Mouse (Mus musculus): ENCODE measurements at regions not wholly inside any gene's neighbourhood (a gene's known extent, or its start where the extent isn't known, plus 50 kb on each side); places are given as distances from the start of the nearest gene placed in this dataset.

GRCm38 (mm10) chr1:81618880-81619279 lies 542.1 kb downstream of the Nyap2 start:
- no peak for DNase-seq (ENCODE audit: extremely low read depth)
- TF ChIP-seq ZC3H11A (IDR thresholded peaks at IDR 0.05; ENCODE audit: low read depth, low read length), result no peak
- TF ChIP-seq MAFK (IDR thresholded peaks at IDR 0.05; ENCODE audit: insufficient replicate concordance, low read length), result no peak
- TF ChIP-seq E2F4 (IDR thresholded peaks at IDR 0.05; ENCODE audit: insufficient replicate concordance, low read depth, low read length), result no peak
- no peak for TF ChIP-seq PAX5 (IDR thresholded peaks at IDR 0.05; ENCODE audit: low read length)
- TF ChIP-seq USF1 (IDR thresholded peaks at IDR 0.05; ENCODE audit: low read depth, low read length), result no peak
- no peak for TF ChIP-seq HCFC1 (IDR thresholded peaks at IDR 0.05; ENCODE audit: low read depth, low read length)
- no peak for TF ChIP-seq JUND (conservative IDR thresholded peaks at IDR 0.05; ENCODE audit: low read depth, low read length)
- TF ChIP-seq MYC (IDR thresholded peaks at IDR 0.05; ENCODE audit: low read depth, low read length), result no peak
- no peak for TF ChIP-seq EP300 (IDR thresholded peaks at IDR 0.05; ENCODE audit: low read length)
- no peak for TF ChIP-seq CHD1 (IDR thresholded peaks at IDR 0.05; ENCODE audit: low read depth, low read length)
- no peak for TF ChIP-seq CTCF (conservative IDR thresholded peaks at IDR 0.05 in 1 of 2, IDR thresholded peaks at IDR 0.05 in 1 of 2; ENCODE audit: low read depth in 2 of 2, low read length in 2 of 2)
- no peak for TF ChIP-seq JUN (IDR thresholded peaks at IDR 0.05; ENCODE audit: insufficient read depth, low read depth, low read length)
- no peak for TF ChIP-seq UBTF (IDR thresholded peaks at IDR 0.05; ENCODE audit: low read depth, low read length)
- no peak for TF ChIP-seq MEF2A (IDR thresholded peaks at IDR 0.05; ENCODE audit: borderline replicate concordance, low read depth, low read length)
- TF ChIP-seq NELFE (IDR thresholded peaks at IDR 0.05; ENCODE audit: low read depth, low read length), result no peak
- TF ChIP-seq NRF1 (IDR thresholded peaks at IDR 0.05; ENCODE audit: low read depth, low read length), result no peak
- no peak for TF ChIP-seq ZNF384 (IDR thresholded peaks at IDR 0.05; ENCODE audit: low read depth, low read length)
- TF ChIP-seq IRF4 (IDR thresholded peaks at IDR 0.05; ENCODE audit: low read depth, low read length), result no peak
- H3K27me3 ChIP-seq (replicated peaks), result no peaks in the 10 kb centered on the region
- H3K36me3 ChIP-seq (replicated peaks in 1 of 2; ENCODE audit: control insufficient read depth in 1 of 2, insufficient read depth in 1 of 2, low read length in 1 of 2), result no peaks in the 10 kb centered on the region
- H3K27ac ChIP-seq (ENCODE audit: insufficient read depth, low read depth), result no peak overlapping the region
- H3K4me1 ChIP-seq (ENCODE audit: control insufficient read depth in 1 of 2, insufficient read depth in 2 of 2), result no peaks in the 10 kb centered on the region
- no peak overlapping the region for H3K9ac ChIP-seq (ENCODE audit: insufficient read depth, low read depth)
- no peak overlapping the region for H3K4me2 ChIP-seq (ENCODE audit: insufficient read depth, low read depth, poor library complexity, severe bottlenecking)
- no peaks in the 10 kb centered on the region for H3K9me3 ChIP-seq (replicated peaks; ENCODE audit: low read length)
- no peak overlapping the region for H3K4me3 ChIP-seq (replicated peaks in 1 of 3; ENCODE audit: low read depth in 2 of 3, low read length in 2 of 3, poor library complexity in 1 of 3)
- dilution Hi-C loops (cut with MboI; ENCODE audit: extremely low pct_ligation_motif_present, extremely low pct_unique_long_range_greater_than_20kb, low sequenced_read_pairs), result no loop called here
- no peaks in the 10 kb centered on the region for H3K79me2 ChIP-seq (replicated peaks; ENCODE audit: control insufficient read depth, extremely low read depth, insufficient read depth, poor library complexity, severe bottlenecking)
- in situ Hi-C loops (cut with MboI; ENCODE audit: low pct_ligation_motif_present, low pct_unique_long_range_greater_than_20kb, low sequenced_read_pairs), result no loop called here

DNA sequence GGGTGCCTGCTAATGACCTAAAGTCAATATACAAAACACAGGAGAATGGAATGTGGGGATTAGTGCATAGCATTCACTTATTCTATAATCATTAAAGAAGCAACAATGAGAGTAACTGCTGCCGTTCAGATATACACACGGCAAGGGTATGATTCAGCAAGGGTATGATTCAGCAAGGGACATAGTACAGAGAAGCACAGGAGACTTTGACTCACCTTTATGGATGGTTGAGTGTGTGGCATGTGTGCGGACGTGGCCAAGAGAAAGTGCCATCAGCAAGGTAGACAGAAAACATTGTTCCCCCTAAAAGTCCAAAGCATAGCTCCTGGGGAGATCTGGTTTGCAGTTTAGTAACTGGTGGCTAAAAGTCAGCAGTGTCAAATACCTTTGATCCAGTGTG lies 547.4 kb downstream of the Nyap2 start:
- Histone ChIP-seq H3K27me3 (replicated peaks) (no peaks in the 10 kb centered on the region), H3K79me2 (replicated peaks; ENCODE audit: control insufficient read depth, extremely low read depth, insufficient read depth, poor library complexity, severe bottlenecking) (no peaks in the 10 kb centered on the region), H3K9me3 (replicated peaks; ENCODE audit: low read length) (no peaks in the 10 kb centered on the region), H3K4me3 (replicated peaks in 1 of 3; ENCODE audit: low read depth in 2 of 3, low read length in 2 of 3, poor library complexity in 1 of 3) (no peak overlapping the region), H3K27ac (ENCODE audit: insufficient read depth, low read depth) (no peak overlapping the region), H3K4me2 (ENCODE audit: insufficient read depth, low read depth, poor library complexity, severe bottlenecking) (no peak overlapping the region), H3K4me1 (ENCODE audit: control insufficient read depth in 1 of 2, insufficient read depth in 2 of 2) (no peaks in the 10 kb centered on the region), H3K36me3 (replicated peaks in 1 of 2; ENCODE audit: control insufficient read depth in 1 of 2, insufficient read depth in 1 of 2, low read length in 1 of 2) (no peaks in the 10 kb centered on the region), H3K9ac (ENCODE audit: insufficient read depth, low read depth) (no peak overlapping the region)
- no peak for DNase-seq (ENCODE audit: extremely low read depth)
- TF ChIP-seq RCOR1 (conservative IDR thresholded peaks at IDR 0.05; ENCODE audit: low read depth, low read length), result no peak
- TF ChIP-seq JUND (conservative IDR thresholded peaks at IDR 0.05; ENCODE audit: low read depth, low read length), result no peak
- no peak for TF ChIP-seq POLR2AphosphoS2 (IDR thresholded peaks at IDR 0.05; ENCODE audit: low read depth, low read length)
- no peak for TF ChIP-seq CHD2 (IDR thresholded peaks at IDR 0.05; ENCODE audit: low read length)
- no peak for TF ChIP-seq ELF1 (IDR thresholded peaks at IDR 0.05; ENCODE audit: low read depth, low read length)
- TF ChIP-seq TCF12 (IDR thresholded peaks at IDR 0.05; ENCODE audit: low read depth, low read length), result no peak
- TF ChIP-seq IRF4 (IDR thresholded peaks at IDR 0.05; ENCODE audit: low read depth, low read length), result no peak
- TF ChIP-seq ZC3H11A (IDR thresholded peaks at IDR 0.05; ENCODE audit: low read depth, low read length), result no peak
- no peak for TF ChIP-seq NELFE (IDR thresholded peaks at IDR 0.05; ENCODE audit: low read depth, low read length)
- dilution Hi-C loops (cut with MboI; ENCODE audit: extremely low pct_ligation_motif_present, extremely low pct_unique_long_range_greater_than_20kb, low sequenced_read_pairs), result no loop called here
- in situ Hi-C loops (cut with MboI; ENCODE audit: low pct_ligation_motif_present, low pct_unique_long_range_greater_than_20kb, low sequenced_read_pairs), result no loop called here

Data from CH12.LX (cell line).